Mouse (Mus musculus): ENCODE results near the gene Zfp697.
"Not testable (repeated sequence)": the region's sequence is repeated elsewhere in the genome, so short reads cannot be mapped to it uniquely, and the experiment has no call there.

Zfp697 gene

GRCm38 (mm10) chr3:98374062-98374719 is 8.1 kb upstream of the Zfp697 start:
- DNase-seq: no peak

GRCm38 (mm10) chr3:98374980-98375379 is 7.3 kb upstream of the Zfp697 start:
- DNase-seq: no peak

- no peak for DNase-seq
These were observed 4.0 kb upstream of the Zfp697 start for GRCm38 (mm10) chr3:98378267-98378666.

- no peak for DNase-seq
These were observed 3.0 kb upstream of the Zfp697 start for GRCm38 (mm10) chr3:98379236-98379635.

GRCm38 (mm10) chr3:98381677-98382245 is 500 bp upstream of the Zfp697 start:
- DNase-seq: no peak

- peak; percentile 50 to 52 for DNase-seq
These were observed 946 bp downstream of the Zfp697 start for GRCm38 (mm10) chr3:98383024-98383790.

GRCm38 (mm10) chr3:98387086-98387485 is 4.8 kb downstream of the Zfp697 start:
- no peak for DNase-seq

GRCm38 (mm10) chr3:98387756-98388155 is 5.5 kb downstream of the Zfp697 start:
- DNase-seq: no peak

- no peak for DNase-seq
These were observed 7.0 kb downstream of the Zfp697 start for GRCm38 (mm10) chr3:98389305-98389704.

GRCm38 (mm10) chr3:98404268-98404895 is 22.1 kb downstream of the Zfp697 start:
- peak; percentile 30 to 33 for DNase-seq

GRCm38 (mm10) chr3:98405877-98406276 is 23.6 kb downstream of the Zfp697 start:
- not testable (repeated sequence) for DNase-seq

- not testable (repeated sequence) for DNase-seq
These were observed 24.4 kb downstream of the Zfp697 start for GRCm38 (mm10) chr3:98406569-98407144.

- not testable (repeated sequence) for DNase-seq
These were observed 25.1 kb downstream of the Zfp697 start for GRCm38 (mm10) chr3:98407261-98407780.

GRCm38 (mm10) chr3:98410619-98411580 is 28.6 kb downstream of the Zfp697 start:
- DNase-seq: not testable (repeated sequence)

GRCm38 (mm10) chr3:98413733-98414132 is 31.5 kb downstream of the Zfp697 start:
- DNase-seq: no peak

- no peak for DNase-seq
These were observed 32.0 kb downstream of the Zfp697 start for GRCm38 (mm10) chr3:98414296-98414695.

GRCm38 (mm10) chr3:98416426-98417250 is 34.4 kb downstream of the Zfp697 start:
- no peak for DNase-seq

GRCm38 (mm10) chr3:98417328-98417727 is 35.1 kb downstream of the Zfp697 start:
- peak; percentile 88 to 91 for DNase-seq

GRCm38 (mm10) chr3:98418991-98419785 is 36.9 kb downstream of the Zfp697 start:
- no peak for DNase-seq

- DNase-seq: no peak
These were observed 37.5 kb downstream of the Zfp697 start for GRCm38 (mm10) chr3:98419786-98420070.

Data from cerebellum, postnatal 36 days (tissue).